Mouse (Mus musculus) spleen, adult 2 months (tissue): ENCODE data around the gene Zfhx2.

Experiments
- CTCF ChIP-seq: fragments of 200-500 bp; IDR thresholded peaks from 2 replicates; pipeline ENCODE4 v1.5.1; 2011; ENCODE audit warnings: mild to moderate bottlenecking, inconsistent platforms; ENCODE audit not compliant: insufficient read depth, insufficient read length, insufficient replicate concordance; ENCODE audit errors: extremely low read depth
- POLR2A ChIP-seq: fragments of 200-500 bp; IDR thresholded peaks from 2 replicates; pipeline ENCODE4 v1.6.1; 2011; ENCODE audit warnings: low read depth, low read length, inconsistent platforms

GRCm38 (mm10) chr14:55076956-55077355 lies 15.2 kb downstream of the Zfhx2 start:
- TF ChIP-seq POLR2A (no peak), CTCF (no peak)
